Mouse (Mus musculus) forebrain, embryonic 13.5 days (tissue): ENCODE measurements around the gene Fam161a. TPM values are rescaled to one million over a fixed set of nuclear protein-coding genes. Genes with fewer than 3 reads are reported as not detected.

Experiments used
- ATAC-seq: fragments of 200-750 bp; cut with Nextera tagmentation; 2 replicates; pipeline ENCODE4 v1.8.0; 2017
- H3K27ac ChIP-seq: fragments of 300-500 bp; sonication (generic); 2 replicates; pipeline ENCODE4 v1.5.1; 2015; ENCODE audit warnings: inconsistent platforms, mild to moderate bottlenecking, moderate library complexity
- H3K27me3 ChIP-seq: fragments of 300-500 bp; sonication (generic); 2 replicates; pipeline ENCODE4 v1.6.1; 2015; ENCODE audit warnings: mild to moderate bottlenecking, inconsistent platforms
- H3K36me3 ChIP-seq: fragments of 300-500 bp; sonication (generic); 2 replicates; pipeline ENCODE4 v1.6.1; 2015; ENCODE audit warnings: mild to moderate bottlenecking, inconsistent platforms; ENCODE audit not compliant: poor library complexity, severe bottlenecking
- H3K4me1 ChIP-seq: fragments of 300-500 bp; sonication (generic); 2 replicates; pipeline ENCODE4 v1.6.1; 2015; ENCODE audit warnings: inconsistent platforms
- H3K4me2 ChIP-seq: fragments of 300-500 bp; sonication (generic); 2 replicates; pipeline ENCODE4 v1.6.1; 2015; ENCODE audit warnings: inconsistent platforms, mild to moderate bottlenecking, moderate library complexity
- H3K4me3 ChIP-seq: fragments of 300-500 bp; sonication (generic); 2 replicates; pipeline ENCODE4 v1.5.1; 2015; ENCODE audit warnings: mild to moderate bottlenecking, inconsistent platforms
- H3K9ac ChIP-seq: fragments of 300-500 bp; sonication (generic); 2 replicates; pipeline ENCODE4 v1.6.1; 2015; ENCODE audit warnings: mild to moderate bottlenecking, inconsistent platforms
- H3K9me3 ChIP-seq: fragments of 300-500 bp; sonication (generic); replicated peaks from 2 replicates; pipeline ENCODE4 v1.6.1; 2016; ENCODE audit warnings: inconsistent platforms
- WGBS: fragments of 180-500 bp; shearing (Covaris S2); methylation state at CpG from one replicate; pipeline ENCODE4 v1.1.7; 2015; 5-methylcytosine and 5-hydroxymethylcytosine counted together
- polyA plus RNA-seq: library from polyadenylated mRNA; unstranded; fragments of >200 nt; fragmentation: Nextera tagmentation; extraction: Ambion mirVana; gene quantifications from 2 replicates; pipeline ENCODE4 v1.2.1, GENCODE M21; 2015

Fam161a gene
- 3.0 and 3.3 TPM in 2 replicates for polyA plus RNA-seq

- WGBS, result 0% methylated on average over 22 of the region's 22 CpGs
- peaks cover 23% of the 10 kb centered on the region for H3K36me3 ChIP-seq
- peak within 1 kb of the TSS; percentile 75 for H3K9ac ChIP-seq
- peak; percentile 95 for ATAC-seq
- H3K9me3 ChIP-seq, result no peaks in the 10 kb centered on the region
- no peaks in the 10 kb centered on the region for H3K27me3 ChIP-seq
- peak within 1 kb of the TSS; percentile 92 for H3K27ac ChIP-seq
- peak within 1 kb of the TSS; percentile 57 for H3K4me3 ChIP-seq
- H3K4me2 ChIP-seq, result peak within 1 kb of the TSS; percentile 72
- 0 out of 2 replicates have a peak, but pooled peaks cover 3% of the 10 kb centered on the region for H3K4me1 ChIP-seq
Observed at GRCm38 (mm10) chr11:23007481-23008180, at the start of gene Fam161a. Fam161a (plus strand) TSS chr11:23007531.

DNA sequence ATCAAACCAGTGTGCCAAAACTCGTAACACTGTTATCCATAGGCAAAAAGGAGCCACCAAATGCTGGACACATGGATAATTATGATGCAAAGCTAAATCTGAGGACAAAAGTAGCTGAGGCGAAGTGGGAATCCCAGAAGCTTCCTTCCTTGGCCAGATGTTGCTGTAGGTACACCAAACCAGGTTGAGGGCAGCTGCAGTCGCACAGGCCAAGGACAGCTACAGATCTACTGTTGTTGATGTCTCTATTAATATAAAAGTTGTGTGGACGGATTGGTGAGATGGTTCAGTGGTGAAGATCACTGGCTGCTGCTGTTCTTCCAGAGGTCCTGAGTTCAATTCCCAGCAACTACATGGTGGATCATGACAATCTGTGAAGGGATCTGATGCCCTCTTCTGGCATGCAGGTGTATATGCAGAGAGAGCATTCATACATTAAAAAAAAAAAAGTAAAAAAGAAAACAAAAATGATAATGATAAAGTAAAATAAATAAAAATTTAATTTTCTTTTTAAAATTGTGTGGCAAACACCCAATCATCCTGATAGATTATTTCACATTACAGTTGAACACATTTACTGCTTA is 49.4 kb upstream of the Fam161a start:
- Histone ChIP-seq H3K4me3 (no peak overlapping the region), H3K4me2 (no peak overlapping the region), H3K4me1 (no peaks in the 10 kb centered on the region), H3K9ac (no peak overlapping the region), H3K27ac (no peak overlapping the region), H3K27me3 (no peaks in the 10 kb centered on the region), H3K36me3 (no peaks in the 10 kb centered on the region; the same call in 1 of the 2 replicates), H3K9me3 (no peaks in the 10 kb centered on the region)
- 91% methylated on average over 4 of the region's 4 CpGs for WGBS
- no peak for ATAC-seq

- peaks cover 7% of the 10 kb centered on the region for H3K36me3 ChIP-seq
- no peaks in the 10 kb centered on the region for H3K27me3 ChIP-seq
- H3K27ac ChIP-seq, result no peak overlapping the region
- no peak overlapping the region for H3K9ac ChIP-seq
- H3K4me1 ChIP-seq, result no peaks in the 10 kb centered on the region
- peaks cover 6% of the 10 kb centered on the region; the same call in 1 of the 2 replicates for H3K9me3 ChIP-seq
- 88% methylated on average over 1 of the region's 1 CpGs for WGBS
- H3K4me3 ChIP-seq, result no peak overlapping the region
- no peak for ATAC-seq
- H3K4me2 ChIP-seq, result no peak overlapping the region
Observed at GRCm38 (mm10) chr11:22962101-22962500, 45.2 kb upstream of the Fam161a start.

- Histone ChIP-seq H3K4me1 (no peaks in the 10 kb centered on the region), H3K36me3 (peaks cover 7% of the 10 kb centered on the region), H3K27me3 (no peaks in the 10 kb centered on the region), H3K4me2 (no peak overlapping the region), H3K27ac (no peak overlapping the region), H3K4me3 (no peak overlapping the region), H3K9ac (no peak overlapping the region), H3K9me3 (peaks cover 14% of the 10 kb centered on the region)
- WGBS, result 88% methylated on average over 4 of the region's 4 CpGs
- no peak for ATAC-seq
Observed at GRCm38 (mm10) chr11:22964401-22964800, 42.9 kb upstream of the Fam161a start.

GRCm38 (mm10) chr11:22965503-22965902 is 41.8 kb upstream of the Fam161a start:
- no peaks in the 10 kb centered on the region for H3K27me3 ChIP-seq
- no peak overlapping the region for H3K4me3 ChIP-seq
- H3K27ac ChIP-seq, result no peak overlapping the region
- peaks cover 14% of the 10 kb centered on the region for H3K9me3 ChIP-seq
- no peak overlapping the region for H3K4me2 ChIP-seq
- no peak overlapping the region for H3K9ac ChIP-seq
- no peak for ATAC-seq
- H3K4me1 ChIP-seq, result no peaks in the 10 kb centered on the region
- 82% methylated on average over 4 of the region's 4 CpGs for WGBS
- peaks cover 7% of the 10 kb centered on the region for H3K36me3 ChIP-seq

DNA sequence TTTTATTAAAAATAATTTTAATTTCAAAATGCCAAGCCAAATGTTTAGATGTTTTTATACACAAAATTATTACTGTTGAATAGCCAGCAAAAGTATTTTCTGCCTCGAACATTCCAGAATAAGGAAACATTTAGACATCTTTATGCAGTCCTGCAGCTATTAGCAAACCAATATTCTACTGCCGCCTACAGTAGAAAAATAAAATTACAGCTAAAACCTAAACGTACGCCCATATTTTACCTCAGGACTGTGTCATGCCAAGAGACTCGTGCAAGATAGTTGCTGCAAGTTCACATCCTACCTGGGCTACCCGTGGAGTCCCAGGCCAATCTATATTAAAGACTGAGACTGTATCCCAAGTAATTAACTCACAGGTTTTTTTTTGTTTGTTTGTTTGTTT is 37.8 kb upstream of the Fam161a start:
- H3K4me3 ChIP-seq, result no peak overlapping the region
- H3K9me3 ChIP-seq, result peaks cover 42% of the 10 kb centered on the region
- 70% methylated on average over 6 of the region's 6 CpGs for WGBS
- no peak overlapping the region for H3K9ac ChIP-seq
- H3K4me1 ChIP-seq, result peaks cover 7% of the 10 kb centered on the region
- no peaks in the 10 kb centered on the region for H3K27me3 ChIP-seq
- ATAC-seq, result no peak
- peaks cover 29% of the 10 kb centered on the region for H3K36me3 ChIP-seq
- no peak overlapping the region for H3K4me2 ChIP-seq
- H3K27ac ChIP-seq, result no peak overlapping the region

- no peak overlapping the region for H3K9ac ChIP-seq
- H3K9me3 ChIP-seq, result peaks cover 42% of the 10 kb centered on the region
- no peak overlapping the region for H3K4me2 ChIP-seq
- peaks cover 29% of the 10 kb centered on the region for H3K36me3 ChIP-seq
- no peaks in the 10 kb centered on the region for H3K27me3 ChIP-seq
- no peak for ATAC-seq
- H3K4me3 ChIP-seq, result no peak overlapping the region
- WGBS, result 96% methylated on average over 1 of the region's 1 CpGs
- peaks cover 14% of the 10 kb centered on the region for H3K4me1 ChIP-seq
- H3K27ac ChIP-seq, result no peak overlapping the region
Observed at GRCm38 (mm10) chr11:22970546-22970945, 36.8 kb upstream of the Fam161a start.

- H3K4me2 ChIP-seq, result peak within 1 kb of the TSS; percentile 78
- peak within 1 kb of the TSS; percentile 6 for H3K27ac ChIP-seq
- WGBS, result 48% methylated on average over 56 of the region's 56 CpGs
- H3K4me1 ChIP-seq, result peaks cover 27% of the 10 kb centered on the region
- peaks cover 31% of the 10 kb centered on the region for H3K36me3 ChIP-seq
- ATAC-seq, result peak; percentile 84
- peaks cover 36% of the 10 kb centered on the region for H3K9me3 ChIP-seq
- H3K27me3 ChIP-seq, result no peaks in the 10 kb centered on the region
- H3K4me3 ChIP-seq, result peak within 1 kb of the TSS; percentile 57
- H3K9ac ChIP-seq, result peak within 1 kb of the TSS; percentile 53
Observed at GRCm38 (mm10) chr11:22971835-22972709, 35.3 kb upstream of the Fam161a start, which contains the start of gene Zrsr1. Zrsr1 (plus strand) TSS chr11:22972005.

- Histone ChIP-seq H3K4me2 (peak overlapping the region; percentile 78), H3K27me3 (no peaks in the 10 kb centered on the region), H3K27ac (peak overlapping the region; percentile 52), H3K9ac (peak overlapping the region; percentile 62), H3K36me3 (peaks cover 37% of the 10 kb centered on the region), H3K4me1 (peaks cover 31% of the 10 kb centered on the region), H3K4me3 (peak overlapping the region; percentile 57), H3K9me3 (peaks cover 29% of the 10 kb centered on the region)
- 50% methylated on average over 44 of the region's 46 CpGs for WGBS
- ATAC-seq, result peak; percentile 72
Observed at GRCm38 (mm10) chr11:22972746-22973526, 34.4 kb upstream of the Fam161a start.

DNA sequence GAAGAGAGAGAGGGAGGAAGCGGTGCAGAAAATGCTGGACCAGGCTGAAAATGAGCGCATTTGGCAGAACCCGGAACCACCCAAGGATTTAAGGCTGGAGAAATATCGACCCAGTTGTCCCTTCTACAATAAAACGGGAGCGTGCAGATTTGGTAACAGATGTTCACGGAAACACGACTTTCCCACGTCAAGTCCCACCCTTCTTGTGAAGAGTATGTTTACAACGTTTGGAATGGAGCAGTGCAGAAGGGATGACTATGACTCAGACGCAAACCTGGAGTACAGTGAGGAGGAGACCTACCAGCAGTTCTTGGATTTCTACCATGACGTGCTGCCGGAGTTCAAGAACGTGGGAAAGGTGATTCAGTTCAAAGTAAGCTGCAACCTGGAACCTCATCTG is 33.7 kb upstream of the Fam161a start:
- Histone ChIP-seq H3K36me3 (peaks cover 42% of the 10 kb centered on the region), H3K27ac (peak overlapping the region; percentile 52; the same call in 1 of the 2 replicates), H3K27me3 (no peaks in the 10 kb centered on the region), H3K9me3 (peaks cover 28% of the 10 kb centered on the region), H3K4me1 (peaks cover 35% of the 10 kb centered on the region), H3K4me2 (peak overlapping the region; percentile 61), H3K9ac (peak overlapping the region; percentile 62), H3K4me3 (peak overlapping the region; percentile 57)
- no peak for ATAC-seq
- WGBS, result 47% methylated on average over 14 of the region's 14 CpGs

GRCm38 (mm10) chr11:22978215-22978614 is 29.1 kb upstream of the Fam161a start:
- Histone ChIP-seq H3K4me3 (no peak overlapping the region), H3K27ac (no peak overlapping the region), H3K4me1 (peaks cover 55% of the 10 kb centered on the region), H3K9ac (no peak overlapping the region), H3K4me2 (no peak overlapping the region), H3K27me3 (no peaks in the 10 kb centered on the region), H3K36me3 (peaks cover 33% of the 10 kb centered on the region), H3K9me3 (peaks cover 5% of the 10 kb centered on the region; the same call in 1 of the 2 replicates)
- no peak for ATAC-seq
- WGBS, result 95% methylated on average over 3 of the region's 3 CpGs
